Mouse (Mus musculus): ENCODE measurements around the gene D630003M21Rik.
A peak's percentile ranks its signal among the peaks of the same experiment; 100 is the strongest.

DNA sequence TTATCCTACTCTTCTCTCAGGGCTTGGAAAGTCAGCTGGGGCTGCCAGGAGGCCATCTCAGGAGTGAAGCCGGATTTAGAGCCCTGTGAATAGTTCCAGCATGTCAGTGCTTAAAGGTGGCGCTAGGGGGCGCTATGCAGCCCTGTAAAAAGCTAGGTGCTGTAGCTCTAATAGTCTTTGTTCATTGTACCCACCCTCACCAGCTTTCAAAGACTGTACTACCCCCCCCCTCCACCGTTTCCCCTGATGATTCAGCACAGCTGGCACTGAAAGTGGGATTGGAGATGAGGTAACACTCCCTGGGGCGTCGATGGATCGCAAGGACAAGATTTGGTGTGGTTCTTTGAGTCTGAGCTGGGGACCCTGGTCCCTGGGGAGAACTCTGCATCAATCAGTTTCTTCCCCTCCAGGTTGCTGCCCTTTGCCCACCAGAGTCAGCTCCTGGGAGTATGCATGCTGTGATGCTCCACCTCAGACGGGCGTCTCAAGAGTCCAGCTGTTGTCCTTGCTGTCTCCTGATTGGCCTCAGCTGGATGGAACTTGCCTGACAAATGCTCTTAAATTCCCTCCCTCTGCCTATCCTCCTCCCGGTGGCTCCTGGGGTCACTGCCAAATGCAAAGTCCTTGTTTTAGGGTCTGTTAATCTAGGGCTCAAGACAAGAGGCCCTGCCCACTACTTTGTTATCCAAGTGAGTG lies 33.9 kb downstream of the D630003M21Rik start:
- TF ChIP-seq CTCF (IDR thresholded peaks at IDR 0.05; ENCODE audit: low read depth, low read length): peak; percentile 76
- TF ChIP-seq POLR2A (IDR thresholded peaks at IDR 0.05; ENCODE audit: extremely low read depth, insufficient read depth, low read length): no peak
